Mouse (Mus musculus): Measurements from ENCODE around the gene Tmem63a.

DNA sequence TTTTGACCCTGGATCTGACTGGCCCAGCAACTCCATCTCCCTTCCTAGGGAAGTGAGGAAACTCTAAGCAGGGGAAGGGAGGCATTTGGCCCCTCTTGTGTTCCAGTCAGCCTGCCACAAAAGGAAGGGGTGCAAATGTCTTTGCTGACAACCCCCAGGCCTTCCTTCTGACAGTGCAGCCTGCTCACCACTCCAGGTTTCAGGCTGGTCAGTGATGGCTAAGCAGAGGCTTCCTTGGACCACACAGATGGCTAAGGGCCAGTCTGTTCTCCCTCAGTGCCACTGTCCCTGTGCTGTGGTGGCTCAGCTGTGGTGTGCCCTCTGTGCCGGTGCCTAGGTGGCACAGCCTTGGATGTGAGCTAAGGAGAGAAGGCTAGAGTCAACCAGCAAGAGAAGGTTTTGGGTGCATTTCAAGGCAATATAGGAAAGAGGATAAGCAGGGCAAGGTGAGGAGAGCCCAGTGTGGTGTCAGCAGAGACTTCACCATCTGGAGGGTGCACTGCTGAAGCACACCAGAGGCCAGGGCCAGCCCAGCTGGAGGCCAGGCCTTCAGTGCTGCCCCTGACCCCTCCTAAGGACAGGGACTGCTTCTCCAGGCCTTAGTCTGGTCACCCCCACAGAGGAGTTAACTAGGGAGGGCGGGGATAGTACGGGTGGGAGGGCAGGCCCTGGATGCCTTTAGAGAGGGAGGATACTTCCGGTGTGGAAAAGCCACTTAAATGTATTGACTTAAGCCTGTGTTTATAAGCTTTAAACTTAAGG, 68.2 kb downstream of the Tmem63a start:
- TF ChIP-seq CTCF (IDR thresholded peaks at IDR 0.05; ENCODE audit: low read depth, low read length) (no peak), POLR2A (IDR thresholded peaks at IDR 0.05; ENCODE audit: insufficient read depth, low read length) (no peak)
